Mouse (Mus musculus) right cerebral cortex, postnatal 4 days (tissue): ENCODE data around the gene Pnmt.

ENCODE experiments used
- DNase-seq: peaks from one replicate; pipeline ENCODE4 v3.0.0-alpha.2; 2022

Gene Pnmt

DNA sequence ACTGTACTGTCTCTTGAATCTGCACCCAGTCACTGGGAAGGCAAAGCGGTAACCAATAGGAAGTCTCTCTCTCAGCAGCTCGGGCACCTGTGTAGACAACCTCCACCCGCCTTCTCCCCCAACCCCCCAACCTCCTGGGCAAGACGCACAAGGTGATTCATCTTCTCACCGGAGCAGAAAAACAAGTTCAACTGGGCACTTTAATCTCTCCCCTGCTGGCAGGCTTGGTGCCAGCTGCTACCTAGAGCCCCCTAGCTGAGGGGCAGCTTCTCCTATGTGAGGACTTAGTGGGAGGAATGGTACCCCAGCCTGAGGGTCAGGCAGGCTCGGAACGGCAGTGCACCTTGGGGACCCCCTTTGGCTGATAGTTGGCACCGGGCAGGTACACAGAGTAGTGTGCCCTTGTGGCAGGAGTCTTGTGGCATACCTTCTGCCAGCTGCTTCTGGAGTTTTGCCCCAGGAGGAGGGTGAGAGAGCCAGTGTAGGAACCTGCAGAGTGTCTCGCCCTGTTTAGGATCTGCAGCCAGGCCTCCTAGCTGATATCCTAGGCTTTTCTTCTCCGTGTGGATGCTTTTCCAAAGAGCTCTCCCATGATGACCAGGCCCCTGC is 32.8 kb downstream of the Pnmt start:
- DNase-seq: no peak

DNA sequence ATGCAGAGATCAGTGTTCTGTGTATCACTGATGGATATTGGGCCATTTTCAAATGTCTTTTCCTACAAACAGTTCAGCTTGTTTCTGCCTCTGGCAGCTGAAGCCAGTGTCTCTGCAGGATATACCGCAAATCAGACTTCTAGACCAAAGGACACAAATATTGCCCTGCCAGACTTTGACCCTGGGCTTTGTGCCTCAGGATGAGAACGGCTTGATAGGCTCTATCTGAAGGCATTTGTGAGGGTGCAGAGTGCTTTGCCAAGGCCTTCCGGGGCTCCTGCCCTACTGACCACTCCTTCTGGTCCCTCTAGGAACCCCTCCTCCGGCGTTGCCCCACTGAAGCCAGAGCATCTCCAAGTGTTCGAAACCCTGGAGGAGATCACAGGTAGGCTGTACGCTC is 40.3 kb downstream of the Pnmt start:
- DNase-seq: no peak

DNA sequence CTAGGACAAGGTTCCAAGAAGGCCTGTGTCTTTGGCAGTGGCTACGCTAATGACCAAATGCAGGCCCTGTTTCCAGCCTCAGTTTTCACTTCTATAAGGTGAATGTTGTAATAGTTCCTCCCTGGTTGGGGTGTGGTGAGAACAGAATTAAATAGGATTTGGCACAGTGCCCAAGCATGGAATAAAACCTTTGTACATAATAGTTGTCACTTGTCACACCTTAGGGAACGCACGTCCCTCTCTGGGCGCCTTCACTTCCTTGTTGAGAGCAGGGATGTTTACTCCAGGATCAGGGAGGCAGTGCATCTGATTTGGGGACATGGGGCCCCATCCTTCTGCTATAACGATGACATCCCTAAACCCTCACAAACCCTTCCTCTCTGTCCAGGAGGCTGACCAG is 42.2 kb downstream of the Pnmt start:
- DNase-seq: no peak

DNA sequence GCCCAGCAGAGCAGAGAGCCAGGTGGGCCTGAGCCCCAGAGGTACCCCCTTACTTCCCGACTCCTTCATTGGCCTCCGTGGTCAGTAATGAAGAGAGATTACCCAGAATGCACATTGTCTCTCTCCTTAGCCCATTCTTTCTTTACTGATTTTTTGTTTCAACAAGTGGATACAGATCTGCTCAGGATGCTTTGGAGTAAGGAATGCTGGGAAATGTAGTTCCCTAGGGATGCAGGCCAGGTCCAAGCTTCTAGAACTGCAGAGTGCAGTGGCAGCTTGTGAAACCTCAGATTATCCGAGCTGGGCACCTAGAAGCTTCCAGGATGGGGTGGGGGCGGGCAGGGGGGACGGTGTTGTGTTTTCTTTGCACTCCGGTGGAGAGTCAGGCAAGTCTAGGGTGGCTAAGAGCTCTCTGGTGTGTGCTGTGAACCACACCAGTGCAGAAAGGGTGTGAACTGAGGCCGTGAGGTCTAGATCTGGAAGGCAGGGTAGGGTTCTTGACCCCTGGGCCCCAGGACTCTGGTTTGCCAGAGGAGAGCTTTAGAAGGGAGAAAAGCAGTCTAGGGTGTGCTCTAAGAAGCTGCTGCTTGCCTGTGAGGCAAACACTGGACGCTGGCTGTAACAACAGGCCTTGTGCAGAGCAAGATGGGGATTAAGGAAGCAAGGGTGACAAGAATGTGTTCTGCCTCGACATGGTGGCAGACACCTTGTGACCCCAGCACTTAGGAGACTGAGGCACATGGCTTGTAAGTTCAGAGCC is 45.7 kb downstream of the Pnmt start:
- DNase-seq: no peak

DNA sequence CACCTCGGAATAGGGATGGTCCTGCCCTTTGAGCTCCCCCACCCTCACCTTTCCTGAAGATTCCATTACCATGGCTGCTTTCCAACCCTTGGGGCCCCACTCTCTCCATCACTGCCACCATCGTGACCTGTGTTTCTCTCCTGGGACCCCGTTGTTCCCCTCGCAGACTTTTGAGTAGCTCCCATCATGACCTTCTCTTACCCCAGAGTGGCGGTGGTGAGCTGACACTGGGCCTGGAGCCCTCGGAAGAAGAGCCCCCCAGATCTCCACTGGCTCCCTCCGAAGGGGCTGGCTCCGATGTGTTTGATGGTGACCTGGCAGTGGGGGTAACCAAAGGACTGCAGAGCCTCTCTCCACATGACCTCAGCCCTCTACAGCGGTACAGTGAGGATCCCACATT is 49.5 kb downstream of the Pnmt start:
- DNase-seq: no peak

DNA sequence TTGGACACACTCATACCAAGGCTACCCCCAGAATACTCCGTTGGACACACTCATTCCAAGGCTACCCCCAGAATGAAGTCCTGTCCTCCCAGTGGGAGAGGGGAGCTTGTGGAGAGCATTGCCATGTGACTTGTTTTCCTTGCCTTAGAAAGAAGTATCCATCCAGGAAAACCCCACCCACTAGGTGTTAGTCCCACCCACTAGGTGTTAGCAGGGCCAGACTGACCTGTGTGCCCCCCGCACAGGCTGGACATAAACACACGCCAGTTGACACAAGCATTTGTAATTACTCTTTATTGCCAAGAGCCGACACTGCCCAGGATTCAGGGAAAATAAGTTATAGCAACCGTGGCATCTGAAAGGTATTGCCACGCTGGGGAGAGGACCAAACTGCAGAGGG is 51.2 kb downstream of the Pnmt start:
- no peak for DNase-seq
